Mouse (Mus musculus) intestine, embryonic 16.5 days (tissue): ENCODE measurements around the gene Rbms2. TPM values are rescaled to one million over a fixed set of nuclear protein-coding genes. Genes with fewer than 3 reads are reported as not detected.

Experiments used
- ATAC-seq: fragments of 200-750 bp; cut with Nextera tagmentation; 2 replicates; pipeline ENCODE4 v1.8.0; 2017; ENCODE audit warnings: moderate TSS enrichment, moderate library complexity
- H3K27ac ChIP-seq: fragments of 300-500 bp; sonication (generic); 2 replicates; pipeline ENCODE4 v1.5.1; 2014; ENCODE audit warnings: mild to moderate bottlenecking, low read length
- H3K27me3 ChIP-seq: fragments of 300-500 bp; sonication (generic); replicated peaks from 2 replicates; pipeline ENCODE4 v1.6.1; 2014; ENCODE audit warnings: low read length, control low read depth, mixed read lengths; ENCODE audit not compliant: control insufficient read depth, insufficient read depth
- H3K36me3 ChIP-seq: fragments of 300-500 bp; sonication (generic); 2 replicates; pipeline ENCODE4 v1.6.1; 2014; ENCODE audit warnings: low read length, control low read depth; ENCODE audit not compliant: control insufficient read depth, insufficient read depth
- H3K4me1 ChIP-seq: fragments of 300-500 bp; sonication (generic); 2 replicates; pipeline ENCODE4 v1.6.1; 2014; ENCODE audit warnings: low read length, control low read depth, mixed read lengths; ENCODE audit not compliant: control insufficient read depth, insufficient read depth
- H3K4me2 ChIP-seq: fragments of 300-500 bp; sonication (generic); 2 replicates; pipeline ENCODE4 v1.6.1; 2014; ENCODE audit warnings: low read depth, low read length, control low read depth
- H3K4me3 ChIP-seq: fragments of 300-500 bp; sonication (generic); 2 replicates; pipeline ENCODE4 v1.5.1; 2014; ENCODE audit warnings: mild to moderate bottlenecking, low read length
- H3K9ac ChIP-seq: fragments of 300-500 bp; sonication (generic); 2 replicates; pipeline ENCODE4 v1.6.1; 2014; ENCODE audit warnings: low read depth, low read length
- H3K9me3 ChIP-seq: fragments of 300-500 bp; sonication (generic); 2 replicates; pipeline ENCODE4 v1.6.1; 2016; ENCODE audit warnings: low read length, control low read depth; ENCODE audit not compliant: control insufficient read depth
- WGBS: fragments of 180-500 bp; shearing (Covaris S2); extraction: QIAGEN DNeasy Blood & Tissue Kit; methylation state at CpG from one replicate; pipeline ENCODE4 v1.1.7; 2014; 5-methylcytosine and 5-hydroxymethylcytosine counted together
- microRNA counts: library from miRNA; unstranded; fragments of <30 nt; microRNA quantifications from one replicate; lab custom pipeline; 2016
- microRNA-seq: library from miRNA; unstranded; fragments of <30 nt; microRNA quantifications from one replicate; pipeline ENCODE4, GENCODE M21; 2016
- polyA plus RNA-seq: library from polyadenylated mRNA; unstranded; fragments of >200 nt; fragmentation: Nextera tagmentation; extraction: Ambion mirVana; gene quantifications from 2 replicates; pipeline ENCODE4 v1.2.1, GENCODE M21; 2015

Gene Rbms2
- polyA plus RNA-seq, 1 experiment from 2014 or later: 24.9 TPM

DNA sequence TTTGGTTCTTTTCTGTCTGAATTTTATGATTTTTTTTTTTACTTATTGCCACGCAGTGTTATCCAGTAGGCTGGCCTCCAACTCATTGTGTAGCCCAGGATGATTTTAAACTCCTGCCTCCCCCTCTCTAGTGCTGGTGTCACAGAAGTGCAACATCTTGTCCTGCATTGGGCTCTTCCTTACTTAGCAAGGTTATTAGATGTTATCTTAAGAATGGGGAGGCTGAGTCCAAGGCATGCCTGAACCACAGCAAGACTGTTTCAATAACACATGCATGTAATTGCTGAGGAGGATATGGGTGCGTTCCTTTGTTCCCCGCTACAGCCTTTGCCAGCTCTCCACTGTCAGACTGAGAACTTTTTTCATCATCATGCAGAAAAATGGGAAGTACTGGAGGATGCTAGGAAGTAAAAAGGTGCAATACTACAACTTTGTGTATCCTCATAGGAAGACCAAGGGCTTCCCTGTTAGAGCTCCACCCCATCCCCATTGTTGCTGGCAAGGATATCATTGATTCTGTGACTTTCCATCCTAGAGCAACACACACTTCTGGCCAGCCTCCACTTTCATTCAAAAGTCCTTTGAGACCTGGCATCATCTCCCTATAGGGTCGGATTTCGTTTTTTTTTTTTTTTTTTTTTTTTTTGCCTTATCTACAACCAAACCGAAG is 98.2 kb downstream of the Rbms2 start:
- no peaks in the 10 kb centered on the region for H3K27me3 ChIP-seq
- H3K36me3 ChIP-seq: peaks cover 11% of the 10 kb centered on the region; the same call in 1 of the 2 replicates
- no peaks in the 10 kb centered on the region for H3K9me3 ChIP-seq
- ATAC-seq: no peak
- peak overlapping the region; percentile 81 for H3K4me3 ChIP-seq
- H3K27ac ChIP-seq: 0 out of 2 replicates have a peak overlapping the region, but pooled peaks have one; percentile 24
- H3K4me2 ChIP-seq: peak overlapping the region; percentile 79
- peak overlapping the region; percentile 79 for H3K9ac ChIP-seq
- 51% methylated on average over 6 of the region's 6 CpGs for WGBS
- H3K4me1 ChIP-seq: peaks cover 8% of the 10 kb centered on the region

MicroRNAs encoded within 50 kb of the gene (microRNA counts, 519-probe panel; counts per million panel counts)
- microRNA mmu-miR-677 (lab: Ali Mortazavi, UCI): 1,279 counts per million, percentile 6 among the panel's probes with 10 or more counts

Small RNA genes lying within 50 kb of the gene (microRNA-seq; reads per million reads assigned to microRNA genes)
- gene Mir677: 11.4 reads per million, percentile 23 among the genes with 10 or more reads in this experiment

Other genes with a start within 250 kb of the Rbms2 start
- gene Hsd17b6, start 172.7 kb downstream of the Rbms2 start, polyA plus RNA-seq: 0.22 and 0.76 TPM in 2 replicates
- 56.3 and 66.1 TPM in 2 replicates for gene Prim1, start 165.1 kb downstream of the Rbms2 start, polyA plus RNA-seq
- gene Naca, start 144.7 kb downstream of the Rbms2 start, polyA plus RNA-seq: 686 and 732 TPM in 2 replicates
- gene Ptges3, start 121.3 kb downstream of the Rbms2 start, polyA plus RNA-seq: 371 and 401 TPM in 2 replicates
- gene Atp5b, start 97.0 kb downstream of the Rbms2 start, polyA plus RNA-seq: 3,551 and 3,599 TPM in 2 replicates
- gene Baz2a, start 88.7 kb downstream of the Rbms2 start, polyA plus RNA-seq: 9.6 and 10.1 TPM in 2 replicates
- 2.2 and 2.8 TPM in 2 replicates for gene Gls2, start 14.2 kb upstream of the Rbms2 start, polyA plus RNA-seq
- gene Spryd4, start 31.5 kb upstream of the Rbms2 start, polyA plus RNA-seq: 36.1 and 40.1 TPM in 2 replicates
- 0.06 TPM in 1 of 2 replicates, not detected in the other for gene Mip, start 45.5 kb upstream of the Rbms2 start, polyA plus RNA-seq
- 29.0 and 33.3 TPM in 2 replicates for gene Timeless, start 51.8 kb upstream of the Rbms2 start, polyA plus RNA-seq
- gene Apon, start 73.8 kb upstream of the Rbms2 start, polyA plus RNA-seq: 0.18 and 0.20 TPM in 2 replicates
- gene Apof, start 88.4 kb upstream of the Rbms2 start, polyA plus RNA-seq: 1.5 and 3.5 TPM in 2 replicates
- 16.4 and 18.0 TPM in 2 replicates for gene Stat2, start 90.3 kb upstream of the Rbms2 start, polyA plus RNA-seq
- gene Il23a, start 118.5 kb upstream of the Rbms2 start, polyA plus RNA-seq: 0.44 and 0.53 TPM in 2 replicates
- 24.7 and 25.5 TPM in 2 replicates for gene Pan2, start 123.0 kb upstream of the Rbms2 start, polyA plus RNA-seq
- 295 and 297 TPM in 2 replicates for gene Cnpy2, start 142.2 kb upstream of the Rbms2 start, polyA plus RNA-seq
- 334 and 347 TPM in 2 replicates for gene Cs, start 157.4 kb upstream of the Rbms2 start, polyA plus RNA-seq
- 2.5 and 3.3 TPM in 2 replicates for gene Coq10a, start 188.7 kb upstream of the Rbms2 start, polyA plus RNA-seq
- gene Ankrd52, start 196.8 kb upstream of the Rbms2 start, polyA plus RNA-seq: 6.7 and 7.2 TPM in 2 replicates
- gene Slc39a5, start 220.9 kb upstream of the Rbms2 start, polyA plus RNA-seq: 207 and 242 TPM in 2 replicates
- 104 TPM in 2 replicates for gene Nabp2, start 231.2 kb upstream of the Rbms2 start, polyA plus RNA-seq
- gene Rnf41, start 231.4 kb upstream of the Rbms2 start, polyA plus RNA-seq: 43.2 and 43.3 TPM in 2 replicates